Mouse (Mus musculus): ENCODE measurements around the gene Auts2. TPM values are rescaled to one million over a fixed set of nuclear protein-coding genes. Genes with fewer than 3 reads are reported as not detected.
A peak's percentile ranks its signal among the peaks of the same experiment; 100 is the strongest.

Gene Auts2
- polyA plus RNA-seq, 1 experiment from 2014 or later, result 45.3 TPM

- Histone ChIP-seq H3K27me3 (peaks cover 13% of the 10 kb centered on the region), H3K27ac (replicated peaks) (no peak overlapping the region), H3K4me3 (replicated peaks) (no peak overlapping the region), H3K9me3 (replicated peaks) (no peaks in the 10 kb centered on the region), H3K4me2 (replicated peaks) (no peak overlapping the region), H3K4me1 (peaks cover 12% of the 10 kb centered on the region), H3K36me3 (no peaks in the 10 kb centered on the region), H3K9ac (no peak overlapping the region)
- ATAC-seq (ENCODE audit: insufficient number of reproducible peaks, low FRiP score, low TSS enrichment, low read depth), result no peak
- WGBS, result 73% methylated on average over 2 of the region's 2 CpGs
Measured at GRCm38 (mm10) chr5:131614238-131614637, 928.9 kb downstream of the Auts2 start.

- no peak overlapping the region for H3K4me3 ChIP-seq (replicated peaks)
- ATAC-seq (ENCODE audit: insufficient number of reproducible peaks, low FRiP score, low TSS enrichment, low read depth), result no peak
- no peak overlapping the region for H3K9ac ChIP-seq
- WGBS, result 62% methylated on average over 3 of the region's 3 CpGs
- H3K36me3 ChIP-seq, result no peaks in the 10 kb centered on the region
- no peaks in the 10 kb centered on the region for H3K9me3 ChIP-seq (replicated peaks)
- H3K27ac ChIP-seq (replicated peaks), result no peak overlapping the region
- H3K27me3 ChIP-seq, result peaks cover 13% of the 10 kb centered on the region
- H3K4me1 ChIP-seq, result peaks cover 12% of the 10 kb centered on the region
- H3K4me2 ChIP-seq (replicated peaks), result no peak overlapping the region
Measured at GRCm38 (mm10) chr5:131613301-131613700, 929.8 kb downstream of the Auts2 start.

- Histone ChIP-seq H3K36me3 (no peaks in the 10 kb centered on the region), H3K27ac (replicated peaks) (no peak overlapping the region), H3K4me2 (replicated peaks) (no peak overlapping the region), H3K9ac (no peak overlapping the region), H3K27me3 (no peaks in the 10 kb centered on the region), H3K4me1 (no peaks in the 10 kb centered on the region), H3K4me3 (replicated peaks) (no peak overlapping the region), H3K9me3 (replicated peaks) (no peaks in the 10 kb centered on the region)
- 69% methylated on average over 10 of the region's 10 CpGs for WGBS
- ATAC-seq (ENCODE audit: insufficient number of reproducible peaks, low FRiP score, low TSS enrichment, low read depth), result 0 out of 2 replicates have a peak, but pooled peaks have one; percentile 10
Measured at GRCm38 (mm10) chr5:131610702-131611101, 932.4 kb downstream of the Auts2 start.

GRCm38 (mm10) chr5:131606786-131607185 lies 936.4 kb downstream of the Auts2 start:
- ATAC-seq (ENCODE audit: insufficient number of reproducible peaks, low FRiP score, low TSS enrichment, low read depth), result no peak
- Histone ChIP-seq H3K4me3 (replicated peaks) (no peak overlapping the region), H3K4me2 (replicated peaks) (no peak overlapping the region), H3K9ac (no peak overlapping the region), H3K9me3 (replicated peaks) (no peaks in the 10 kb centered on the region), H3K27me3 (no peaks in the 10 kb centered on the region), H3K4me1 (no peaks in the 10 kb centered on the region), H3K27ac (replicated peaks) (no peak overlapping the region), H3K36me3 (no peaks in the 10 kb centered on the region)
- WGBS, result 89% methylated on average over 5 of the region's 5 CpGs

- Histone ChIP-seq H3K4me1 (peaks cover 17% of the 10 kb centered on the region), H3K27me3 (0 out of 2 replicates have a peak, but pooled peaks cover 5% of the 10 kb centered on the region), H3K36me3 (no peaks in the 10 kb centered on the region), H3K27ac (replicated peaks) (no peak overlapping the region), H3K9me3 (replicated peaks) (no peaks in the 10 kb centered on the region), H3K4me3 (replicated peaks) (no peak overlapping the region), H3K4me2 (replicated peaks) (no peak overlapping the region), H3K9ac (no peak overlapping the region)
- no peak for ATAC-seq (ENCODE audit: insufficient number of reproducible peaks, low FRiP score, low TSS enrichment, low read depth)
- WGBS, result 74% methylated on average over 7 of the region's 7 CpGs
Measured at GRCm38 (mm10) chr5:131601934-131602692, 941.0 kb downstream of the Auts2 start.

- peaks cover 27% of the 10 kb centered on the region for H3K4me1 ChIP-seq
- peak; percentile 88 for ATAC-seq (ENCODE audit: insufficient number of reproducible peaks, low FRiP score, low TSS enrichment, low read depth)
- peak overlapping the region; percentile 22 for H3K4me2 ChIP-seq (replicated peaks)
- peak overlapping the region; percentile 48; the same call in 1 of the 2 replicates for H3K27ac ChIP-seq (replicated peaks)
- H3K4me3 ChIP-seq (replicated peaks), result no peak overlapping the region
- H3K27me3 ChIP-seq, result 0 out of 2 replicates have a peak, but pooled peaks cover 5% of the 10 kb centered on the region
- H3K36me3 ChIP-seq, result no peaks in the 10 kb centered on the region
- 14% methylated on average over 14 of the region's 14 CpGs for WGBS
- H3K9ac ChIP-seq, result no peak overlapping the region
- no peaks in the 10 kb centered on the region for H3K9me3 ChIP-seq (replicated peaks)
Measured at GRCm38 (mm10) chr5:131600325-131601125, 942.6 kb downstream of the Auts2 start.

GRCm38 (mm10) chr5:131597503-131597902 lies 945.6 kb downstream of the Auts2 start:
- 85% methylated on average over 3 of the region's 3 CpGs for WGBS

GRCm38 (mm10) chr5:131596591-131596990 lies 946.6 kb downstream of the Auts2 start:
- ATAC-seq (ENCODE audit: insufficient number of reproducible peaks, low FRiP score, low TSS enrichment, low read depth), result no peak
- H3K27ac ChIP-seq (replicated peaks), result no peak overlapping the region
- H3K27me3 ChIP-seq, result 0 out of 2 replicates have a peak, but pooled peaks cover 5% of the 10 kb centered on the region
- no peak overlapping the region for H3K4me2 ChIP-seq (replicated peaks)
- H3K9me3 ChIP-seq (replicated peaks), result no peaks in the 10 kb centered on the region
- H3K4me1 ChIP-seq, result peaks cover 27% of the 10 kb centered on the region
- no peak overlapping the region for H3K4me3 ChIP-seq (replicated peaks)
- 0 out of 2 replicates have a peak, but pooled peaks cover 3% of the 10 kb centered on the region for H3K36me3 ChIP-seq
- H3K9ac ChIP-seq, result no peak overlapping the region
- WGBS, result 19% methylated on average over 10 of the region's 10 CpGs

More at GRCm38 (mm10) chr5:131597503-131597902, 945.6 kb downstream of the Auts2 start:
- H3K27me3 ChIP-seq, result 0 out of 2 replicates have a peak, but pooled peaks cover 5% of the 10 kb centered on the region
- no peak overlapping the region for H3K9ac ChIP-seq
- peaks cover 27% of the 10 kb centered on the region for H3K4me1 ChIP-seq
- H3K27ac ChIP-seq (replicated peaks), result no peak overlapping the region
- 0 out of 2 replicates have a peak, but pooled peaks cover 3% of the 10 kb centered on the region for H3K36me3 ChIP-seq
- H3K9me3 ChIP-seq (replicated peaks), result no peaks in the 10 kb centered on the region
- H3K4me2 ChIP-seq (replicated peaks), result no peak overlapping the region
- no peak overlapping the region for H3K4me3 ChIP-seq (replicated peaks)
- ATAC-seq (ENCODE audit: insufficient number of reproducible peaks, low FRiP score, low TSS enrichment, low read depth), result no peak

GRCm38 (mm10) chr5:131595730-131596129 lies 947.4 kb downstream of the Auts2 start:
- WGBS, result 46% methylated on average over 8 of the region's 8 CpGs
- no peak overlapping the region for H3K9ac ChIP-seq
- H3K4me2 ChIP-seq (replicated peaks), result no peak overlapping the region

GRCm38 (mm10) chr5:131594597-131594996 lies 948.5 kb downstream of the Auts2 start:
- WGBS, result 59% methylated on average over 3 of the region's 3 CpGs
- Histone ChIP-seq H3K27ac (replicated peaks) (no peak overlapping the region), H3K9ac (no peak overlapping the region), H3K4me2 (replicated peaks) (no peak overlapping the region), H3K4me1 (peaks cover 9% of the 10 kb centered on the region; the same call in 1 of the 2 replicates), H3K9me3 (replicated peaks) (no peaks in the 10 kb centered on the region), H3K36me3 (0 out of 2 replicates have a peak, but pooled peaks cover 3% of the 10 kb centered on the region), H3K4me3 (replicated peaks) (no peak overlapping the region), H3K27me3 (0 out of 2 replicates have a peak, but pooled peaks cover 5% of the 10 kb centered on the region)
- no peak for ATAC-seq (ENCODE audit: insufficient number of reproducible peaks, low FRiP score, low TSS enrichment, low read depth)

More at GRCm38 (mm10) chr5:131595730-131596129, 947.4 kb downstream of the Auts2 start:
- Histone ChIP-seq H3K4me1 (peaks cover 19% of the 10 kb centered on the region), H3K4me3 (replicated peaks) (no peak overlapping the region), H3K27ac (replicated peaks) (no peak overlapping the region), H3K36me3 (0 out of 2 replicates have a peak, but pooled peaks cover 3% of the 10 kb centered on the region), H3K9me3 (replicated peaks) (no peaks in the 10 kb centered on the region), H3K27me3 (0 out of 2 replicates have a peak, but pooled peaks cover 5% of the 10 kb centered on the region)
- no peak for ATAC-seq (ENCODE audit: insufficient number of reproducible peaks, low FRiP score, low TSS enrichment, low read depth)

GRCm38 (mm10) chr5:131593261-131593660 lies 949.9 kb downstream of the Auts2 start:
- Histone ChIP-seq H3K36me3 (0 out of 2 replicates have a peak, but pooled peaks cover 3% of the 10 kb centered on the region), H3K27me3 (no peaks in the 10 kb centered on the region), H3K4me1 (peaks cover 9% of the 10 kb centered on the region; the same call in 1 of the 2 replicates), H3K9me3 (replicated peaks) (no peaks in the 10 kb centered on the region), H3K27ac (replicated peaks) (no peak overlapping the region), H3K4me3 (replicated peaks) (no peak overlapping the region), H3K9ac (no peak overlapping the region), H3K4me2 (replicated peaks) (no peak overlapping the region)
- 94% methylated on average over 10 of the region's 10 CpGs for WGBS
- ATAC-seq (ENCODE audit: insufficient number of reproducible peaks, low FRiP score, low TSS enrichment, low read depth), result no peak

All from embryonic facial prominence, embryonic 15.5 days (tissue).